Mouse (Mus musculus) megakaryocyte, embryonic 14.5 days (primary cell): ENCODE measurements around the gene Col24a1. TPM values are rescaled to one million over a fixed set of nuclear protein-coding genes. Genes with fewer than 3 reads are reported as not detected.

Experiments
- H3K27me3 ChIP-seq: replicated peaks from 2 replicates; pipeline ENCODE3; 2012; ENCODE audit warnings: inconsistent platforms
- H3K36me3 ChIP-seq: replicated peaks from 2 replicates; pipeline ENCODE3; 2012; ENCODE audit warnings: low read length, inconsistent platforms, mixed read lengths
- H3K4me1 ChIP-seq: 2 replicates; pipeline ENCODE4 v1.6.1; 2012; ENCODE audit warnings: inconsistent platforms
- H3K4me3 ChIP-seq: replicated peaks from 2 replicates; pipeline ENCODE3; 2012; ENCODE audit warnings: moderate library complexity, mild to moderate bottlenecking, inconsistent platforms
- H3K9me3 ChIP-seq: 2 replicates; pipeline ENCODE4 v1.6.1; 2012; ENCODE audit warnings: inconsistent platforms
- FLI1 ChIP-seq: IDR thresholded peaks from 2 replicates; pipeline ENCODE4 v1.6.1; 2012; ENCODE audit warnings: low read length, inconsistent platforms, mixed read lengths
- GATA1 ChIP-seq: IDR thresholded peaks from 3 replicates; pipeline ENCODE4 v1.6.1; 2012; ENCODE audit warnings: mixed read lengths, low read length, inconsistent platforms, borderline replicate concordance
- polyA plus RNA-seq: library from polyadenylated mRNA; stranded (reverse); fragments of >175 nt; gene quantifications from 2 replicates; pipeline ENCODE4 v1.2.3, GENCODE M21; 2012; ENCODE audit warnings: low replicate concordance; ENCODE audit not compliant: insufficient read depth

Gene Col24a1
- polyA plus RNA-seq, 1 experiment = not detected

DNA sequence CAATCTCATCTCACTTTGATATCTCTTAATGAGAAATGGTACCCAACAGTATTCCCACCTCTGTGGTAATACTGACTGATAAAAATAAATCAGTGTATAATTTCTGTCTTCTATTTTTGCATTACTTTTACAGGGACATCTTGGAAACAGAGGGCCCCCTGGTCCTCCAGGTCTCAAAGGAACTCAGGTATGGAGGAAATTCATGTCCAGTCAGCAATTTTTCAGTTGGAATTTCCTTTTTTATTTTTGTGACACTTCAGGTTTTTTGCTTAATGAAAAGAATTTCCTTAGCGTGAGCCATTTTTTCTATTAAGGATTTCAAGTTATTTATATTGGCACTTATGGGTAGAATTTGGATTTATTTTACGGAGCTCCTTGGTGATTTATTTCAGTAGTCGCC is 106.9 kb downstream of the Col24a1 start:
- H3K9me3 ChIP-seq = 0 out of 2 replicates have a peak, but pooled peaks cover 3% of the 10 kb centered on the region
- H3K27me3 ChIP-seq = no peaks in the 10 kb centered on the region
- TF ChIP-seq FLI1 (no peak), GATA1 (no peak)
- H3K4me3 ChIP-seq = no peak overlapping the region
- H3K4me1 ChIP-seq = no peaks in the 10 kb centered on the region
- no peaks in the 10 kb centered on the region for H3K36me3 ChIP-seq

DNA sequence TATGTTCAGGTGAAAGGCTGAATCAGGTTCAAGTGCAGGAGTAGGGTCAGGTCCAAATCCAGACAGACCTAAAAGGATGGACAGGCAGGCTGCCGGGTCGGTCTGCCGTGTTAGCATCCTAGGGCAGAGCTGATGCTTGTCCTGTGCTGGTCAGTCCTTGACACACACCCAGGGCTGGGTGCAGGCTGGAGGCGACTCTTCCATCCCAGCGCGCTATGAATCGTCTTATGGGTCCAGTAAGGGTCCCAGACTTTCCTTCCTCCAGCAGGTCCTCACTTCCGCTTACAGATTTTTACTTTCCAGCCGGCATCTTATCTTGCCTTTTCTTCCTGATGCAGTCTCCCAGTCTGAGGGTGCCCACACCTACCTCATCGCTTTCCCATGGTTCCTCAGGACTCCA is 110.0 kb downstream of the Col24a1 start:
- Histone ChIP-seq H3K9me3 (no peaks in the 10 kb centered on the region), H3K4me1 (no peaks in the 10 kb centered on the region), H3K27me3 (no peaks in the 10 kb centered on the region), H3K36me3 (no peaks in the 10 kb centered on the region), H3K4me3 (no peak overlapping the region)
- TF ChIP-seq GATA1 (no peak), FLI1 (no peak)

GRCm38 (mm10) chr3:145402994-145403393 is 110.7 kb downstream of the Col24a1 start:
- Histone ChIP-seq H3K4me3 (no peak overlapping the region), H3K36me3 (no peaks in the 10 kb centered on the region), H3K9me3 (no peaks in the 10 kb centered on the region), H3K27me3 (no peaks in the 10 kb centered on the region), H3K4me1 (no peaks in the 10 kb centered on the region)
- TF ChIP-seq GATA1 (no peak), FLI1 (no peak)

DNA sequence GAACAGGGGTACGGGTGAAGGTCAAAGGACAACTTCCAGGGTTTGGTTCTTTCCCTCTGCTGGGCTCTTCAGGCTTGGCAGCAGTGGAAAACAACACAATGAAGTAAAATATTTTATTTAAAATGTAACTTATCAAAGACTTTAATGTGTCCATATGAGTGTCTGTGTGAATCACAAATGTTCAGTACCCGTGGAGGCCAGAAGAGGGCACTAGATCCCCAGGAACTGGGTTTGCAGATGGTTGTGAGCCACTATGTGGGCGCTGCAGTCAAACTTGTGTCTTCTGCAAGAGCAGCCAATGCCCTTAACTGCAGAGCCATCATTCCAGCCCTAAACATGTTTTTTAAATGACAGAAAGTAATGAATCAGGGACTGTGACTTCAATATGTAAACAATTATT is 115.8 kb downstream of the Col24a1 start:
- H3K9me3 ChIP-seq = no peaks in the 10 kb centered on the region
- TF ChIP-seq FLI1 (no peak), GATA1 (no peak)
- no peak overlapping the region for H3K4me3 ChIP-seq
- H3K4me1 ChIP-seq = no peaks in the 10 kb centered on the region
- no peaks in the 10 kb centered on the region for H3K36me3 ChIP-seq
- no peaks in the 10 kb centered on the region for H3K27me3 ChIP-seq

DNA sequence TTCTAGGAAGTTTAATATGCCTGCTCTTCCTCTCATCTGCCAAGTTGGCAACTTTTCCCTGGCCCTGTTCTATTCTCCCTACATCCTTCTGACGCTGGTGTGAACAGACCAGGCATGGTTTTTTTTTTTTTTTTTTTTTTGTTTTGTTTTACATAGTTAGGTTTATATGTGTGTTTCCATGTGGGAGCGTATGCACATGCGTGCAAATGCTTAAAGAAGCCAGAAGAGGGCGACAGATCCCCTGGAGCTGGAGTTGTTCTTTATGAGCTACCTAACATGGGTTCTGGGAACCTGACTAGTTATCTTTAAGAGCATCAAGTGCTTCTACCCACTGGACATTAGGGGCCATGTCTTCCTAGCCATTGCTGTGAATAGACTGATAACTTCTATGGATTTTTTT is 119.9 kb downstream of the Col24a1 start:
- Histone ChIP-seq H3K36me3 (no peaks in the 10 kb centered on the region), H3K27me3 (no peaks in the 10 kb centered on the region), H3K4me3 (no peak overlapping the region), H3K9me3 (no peaks in the 10 kb centered on the region), H3K4me1 (no peaks in the 10 kb centered on the region)
- TF ChIP-seq FLI1 (no peak), GATA1 (no peak)

- Histone ChIP-seq H3K4me1 (no peaks in the 10 kb centered on the region), H3K36me3 (no peaks in the 10 kb centered on the region), H3K4me3 (no peak overlapping the region), H3K9me3 (no peaks in the 10 kb centered on the region), H3K27me3 (no peaks in the 10 kb centered on the region)
- TF ChIP-seq GATA1 = no peak
- TF ChIP-seq FLI1 = no peak
Measured at GRCm38 (mm10) chr3:145414362-145414761, 122.1 kb downstream of the Col24a1 start.

DNA sequence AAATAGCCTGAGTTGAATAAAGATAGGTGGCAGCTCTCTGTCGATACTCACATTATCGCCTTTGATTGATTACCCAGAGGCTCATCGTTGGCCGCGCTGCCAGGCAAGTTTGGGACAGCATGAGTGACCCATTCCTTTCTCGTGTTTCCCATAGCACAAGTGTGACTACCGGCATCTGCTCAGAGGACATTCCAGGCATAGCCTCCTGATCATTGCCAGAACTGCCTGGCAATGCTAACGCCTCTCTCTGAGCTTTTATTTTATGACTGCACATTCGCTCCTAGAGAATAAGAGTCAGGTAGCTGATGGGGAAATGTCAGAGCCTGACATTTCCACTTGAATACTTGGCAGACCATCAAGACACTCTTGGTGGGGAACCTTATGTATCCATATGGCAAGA is 125.5 kb downstream of the Col24a1 start:
- Histone ChIP-seq H3K27me3 (no peaks in the 10 kb centered on the region), H3K4me1 (no peaks in the 10 kb centered on the region), H3K4me3 (no peak overlapping the region), H3K36me3 (no peaks in the 10 kb centered on the region), H3K9me3 (no peaks in the 10 kb centered on the region)
- TF ChIP-seq GATA1 (no peak), FLI1 (no peak)

DNA sequence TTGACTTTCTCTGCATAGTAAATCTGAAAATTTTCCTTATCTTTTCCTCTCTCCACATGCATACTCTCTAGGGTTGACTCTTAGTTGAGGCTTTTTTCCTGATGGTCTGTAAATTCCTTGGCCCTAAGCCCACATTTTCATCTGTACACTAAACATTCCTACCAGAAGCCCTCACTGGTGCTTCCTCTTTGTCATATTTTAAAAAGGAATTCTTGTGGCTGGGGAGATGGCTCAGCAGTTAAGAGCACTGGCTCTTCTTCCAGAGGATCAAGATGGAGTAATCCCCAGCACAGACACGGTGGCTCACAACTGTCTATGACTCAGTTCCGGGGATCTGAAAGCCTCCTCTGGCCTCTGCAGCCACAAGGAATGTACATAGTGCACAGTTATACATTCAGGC is 128.1 kb downstream of the Col24a1 start:
- Histone ChIP-seq H3K27me3 (no peaks in the 10 kb centered on the region), H3K9me3 (no peaks in the 10 kb centered on the region), H3K36me3 (no peaks in the 10 kb centered on the region), H3K4me1 (no peaks in the 10 kb centered on the region), H3K4me3 (no peak overlapping the region)
- TF ChIP-seq GATA1 (no peak), FLI1 (no peak)

- no peaks in the 10 kb centered on the region for H3K4me1 ChIP-seq
- H3K4me3 ChIP-seq = no peak overlapping the region
- H3K9me3 ChIP-seq = no peaks in the 10 kb centered on the region
- H3K36me3 ChIP-seq = no peaks in the 10 kb centered on the region
- TF ChIP-seq FLI1 (no peak), GATA1 (no peak)
- no peaks in the 10 kb centered on the region for H3K27me3 ChIP-seq
Measured at GRCm38 (mm10) chr3:145422044-145422443, 129.8 kb downstream of the Col24a1 start.

DNA sequence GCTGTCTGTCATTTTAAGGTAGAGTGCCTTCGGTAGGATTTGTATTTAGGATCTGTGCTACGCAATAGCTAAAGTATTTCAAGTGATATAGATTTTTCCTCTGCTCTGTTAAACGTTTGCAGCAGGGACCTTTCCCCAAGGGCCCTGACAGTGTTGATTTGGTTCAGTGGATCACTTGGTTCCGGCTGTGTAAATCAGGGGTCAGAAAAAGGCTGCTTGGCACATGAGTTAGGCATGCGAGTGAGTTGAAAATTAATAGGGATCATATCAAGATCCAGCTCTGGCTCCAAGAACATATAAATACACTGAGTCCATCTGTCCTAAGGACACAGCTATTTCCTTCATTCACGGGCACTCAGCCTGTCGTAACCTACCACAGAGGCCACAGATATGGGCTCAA is 146.1 kb downstream of the Col24a1 start:
- Histone ChIP-seq H3K36me3 (no peaks in the 10 kb centered on the region), H3K9me3 (peaks cover 15% of the 10 kb centered on the region; the same call in 1 of the 2 replicates), H3K27me3 (no peaks in the 10 kb centered on the region), H3K4me1 (no peaks in the 10 kb centered on the region), H3K4me3 (no peak overlapping the region)
- no peak for TF ChIP-seq FLI1

GRCm38 (mm10) chr3:145439086-145439485 is 146.8 kb downstream of the Col24a1 start:
- Histone ChIP-seq H3K9me3 (peaks cover 14% of the 10 kb centered on the region; the same call in 1 of the 2 replicates), H3K36me3 (no peaks in the 10 kb centered on the region), H3K4me3 (no peak overlapping the region), H3K27me3 (no peaks in the 10 kb centered on the region), H3K4me1 (no peaks in the 10 kb centered on the region)
- TF ChIP-seq FLI1 (no peak), GATA1 (no peak)
